ENCODE assay signal across 8 mouse cellular contexts in genomic region chr19:37233561-37234539, GRCm38 (mm10). TPM values are rescaled to one million over a fixed set of nuclear protein-coding genes. Genes with fewer than 3 reads are reported as not detected.
A peak's percentile ranks its signal among the peaks of the same experiment; 100 is the strongest.
DNase-seq lines count a peak whose midpoint lies in the region; ATAC-seq and TF ChIP-seq lines count a peak whose summit lies in the region.

No protein-coding gene starts in this region.

- no peaks in the 10 kb centered on the region for H3K9me3 ChIP-seq in forebrain, embryonic 11.5 days (ENCODE audit: control insufficient read depth, low read length)
- no peaks in the 10 kb centered on the region for H3K9me3 ChIP-seq in limb, embryonic 13.5 days

- TF ChIP-seq CTCF in layer of hippocampus, adult 2 months (conservative IDR thresholded peaks at IDR 0.05), result no peak

- H3K27ac ChIP-seq in layer of hippocampus, adult 2 months, result no peak overlapping the region
- H3K27ac ChIP-seq in forebrain, embryonic 11.5 days (ENCODE audit: low read depth, low read length), result no peak overlapping the region
- no peak overlapping the region for H3K27ac ChIP-seq in limb, embryonic 13.5 days

- peak overlapping the region; percentile 37; the same call in 1 of the 2 replicates for H3K9ac ChIP-seq in forebrain, embryonic 11.5 days (ENCODE audit: low read length)
- 0 out of 2 replicates have a peak overlapping the region, but pooled peaks have one; percentile 39 for H3K9ac ChIP-seq in limb, embryonic 13.5 days

- DNase-seq in layer of hippocampus, adult 2 months (ENCODE audit: low spot score in 2 of 2), result no peak
- no peak for DNase-seq in layer of hippocampus, postnatal 14 days (ENCODE audit: low spot score in 2 of 2)
- peak; percentile 22 for DNase-seq in cerebellum, adult 11-12 months
- DNase-seq in forebrain, embryonic 11.5 days (ENCODE audit: low spot score), result peak; percentile 65
- peak; percentile 40 for DNase-seq in retina, embryonic 14.5 days (ENCODE audit: low spot score)
- DNase-seq in layer of hippocampus, adult 9-10 months (ENCODE audit: low spot score), result no peak
- DNase-seq in gastrocnemius, postnatal 10 days, result no peak

- peak overlapping the region; percentile 53 for H3K4me3 ChIP-seq in layer of hippocampus, adult 2 months
- peak overlapping the region; percentile 25 for H3K4me3 ChIP-seq in forebrain, embryonic 11.5 days (ENCODE audit: low read depth, low read length)
- peak overlapping the region; percentile 39 for H3K4me3 ChIP-seq in limb, embryonic 13.5 days

- H3K27me3 ChIP-seq in forebrain, embryonic 11.5 days (ENCODE audit: control insufficient read depth, insufficient read depth, low read length), result peaks cover 11% of the 10 kb centered on the region
- H3K27me3 ChIP-seq in limb, embryonic 13.5 days, result peaks cover 54% of the 10 kb centered on the region

- peak overlapping the region; percentile 61 for H3K4me2 ChIP-seq in forebrain, embryonic 11.5 days (ENCODE audit: low read depth, low read length, severe bottlenecking)
- H3K4me2 ChIP-seq in limb, embryonic 13.5 days (replicated peaks), result peak overlapping the region; percentile 73

- no peaks in the 10 kb centered on the region for H3K36me3 ChIP-seq in forebrain, embryonic 11.5 days (ENCODE audit: control insufficient read depth, insufficient read depth, low read length)
- H3K36me3 ChIP-seq in limb, embryonic 13.5 days, result no peaks in the 10 kb centered on the region

- WGBS in forebrain, embryonic 11.5 days, result 3% methylated on average over 63 of the region's 63 CpGs
- WGBS in limb, embryonic 13.5 days, result 4% methylated on average over 63 of the region's 63 CpGs

- peaks cover 3% of the 10 kb centered on the region; the same call in 1 of the 2 replicates for H3K4me1 ChIP-seq in forebrain, embryonic 11.5 days (replicated peaks; ENCODE audit: control insufficient read depth, insufficient read depth, low read length)
- peaks cover 12% of the 10 kb centered on the region for H3K4me1 ChIP-seq in limb, embryonic 13.5 days

- ATAC-seq in forebrain, embryonic 11.5 days (replicated peaks; ENCODE audit: low FRiP score), result peak; percentile 58; the same call in 1 of the 2 replicates
- ATAC-seq in limb, embryonic 13.5 days (ENCODE audit: low FRiP score, low read depth), result no peak; the same call in 1 of the 2 replicates

RNA-seq across cellular contexts. Expression of gene Cpeb3, which starts 25.4 kb away (rescaled TPM):
- total RNA-seq in layer of hippocampus, adult 2 months (2021), result 10 to 100 TPM; 69.7 to 76.8 TPM
- 10 to 100 TPM; 59.6 to 61.8 TPM for total RNA-seq in layer of hippocampus, postnatal 14 days (2021)
- 1.6 and 2.4 TPM in 2 replicates for polyA plus RNA-seq in forebrain, embryonic 11.5 days (2014; fragmentation: Nextera tagmentation; extraction: Ambion mirVana)
- 1.0 and 1.5 TPM in 2 replicates for polyA plus RNA-seq in limb, embryonic 13.5 days (2015; fragmentation: Nextera tagmentation; extraction: Ambion mirVana)
- 10 to 100 TPM; 30.4 to 32.3 TPM for total RNA-seq in gastrocnemius, postnatal 10 days (2021)

RNA-seq across cellular contexts. Expression of gene March5, which starts 26.5 kb away (rescaled TPM):
- total RNA-seq in layer of hippocampus, adult 2 months (2021), result 10 to 100 TPM; 80.4 to 90.4 TPM
- 10 to 100 TPM; 83.5 to 84.0 TPM for total RNA-seq in layer of hippocampus, postnatal 14 days (2021)
- 146 and 165 TPM in 2 replicates for polyA plus RNA-seq in forebrain, embryonic 11.5 days (2014; fragmentation: Nextera tagmentation; extraction: Ambion mirVana)
- polyA plus RNA-seq in limb, embryonic 13.5 days (2015; fragmentation: Nextera tagmentation; extraction: Ambion mirVana), result 109 and 112 TPM in 2 replicates
- 10 to 100 TPM; 56.7 to 66.6 TPM for total RNA-seq in gastrocnemius, postnatal 10 days (2021)

Comparison
In these comparisons a context has a peak if more than half of its experiments do, and no peak if none do; other contexts are left out.
1. DNase-seq: peak in cerebellum, adult 11-12 months (single experiment), forebrain, embryonic 11.5 days (single experiment) and retina, embryonic 14.5 days (single experiment); none in layer of hippocampus, adult 2 months (0 of 2), layer of hippocampus, postnatal 14 days (0 of 2), layer of hippocampus, adult 9-10 months (single experiment) and gastrocnemius, postnatal 10 days (single experiment).
2. Peak in every context shown above with its lines, with median percentiles within 50 percentile points of each other: H3K4me3 ChIP-seq.